Mouse (Mus musculus): ENCODE measurements at regions not wholly inside any gene's neighbourhood (a gene's known extent, or its start where the extent isn't known, plus 50 kb on each side); places are given as distances from the start of the nearest gene placed in this dataset.

- no peaks in the 10 kb centered on the region for H3K36me3 ChIP-seq (ENCODE audit: insufficient read depth, low read length)
- H3K4me1 ChIP-seq (ENCODE audit: insufficient read depth, low read length), result no peaks in the 10 kb centered on the region
- no peaks in the 10 kb centered on the region for H3K9me3 ChIP-seq (ENCODE audit: low read length)
- no peak overlapping the region for H3K27ac ChIP-seq (ENCODE audit: low read depth, low read length)
- no peaks in the 10 kb centered on the region for H3K27me3 ChIP-seq (ENCODE audit: insufficient read depth, low read length)
- TF ChIP-seq CTCF (IDR thresholded peaks at IDR 0.05), result no peak
- H3K9ac ChIP-seq (replicated peaks; ENCODE audit: low read length, poor library complexity, severe bottlenecking), result no peak overlapping the region
- no peak overlapping the region for H3K4me2 ChIP-seq (ENCODE audit: low read depth, low read length, poor library complexity, severe bottlenecking)
- no peak for ATAC-seq (ENCODE audit: low FRiP score)
- no peak overlapping the region for H3K4me3 ChIP-seq (ENCODE audit: low read depth, low read length)
- 97% methylated on average over 7 of the region's 9 CpGs for WGBS
- DNase-seq (ENCODE audit: low spot score), result peak; percentile 54
Observed at GRCm38 (mm10) chr14:84750195-84750867, 307.0 kb downstream of the Pcdh17 start.

GRCm38 (mm10) chr14:84757592-84757991 lies 314.2 kb downstream of the Pcdh17 start:
- DNase-seq (ENCODE audit: low spot score) (no peak), ATAC-seq (ENCODE audit: low FRiP score) (no peak)
- H3K9me3 ChIP-seq (ENCODE audit: low read length), result no peaks in the 10 kb centered on the region
- TF ChIP-seq CTCF (IDR thresholded peaks at IDR 0.05), result no peak
- WGBS, result 94% methylated on average over 11 of the region's 11 CpGs
- H3K27ac ChIP-seq (ENCODE audit: low read depth, low read length), result no peak overlapping the region
- H3K27me3 ChIP-seq (ENCODE audit: insufficient read depth, low read length), result no peaks in the 10 kb centered on the region
- H3K9ac ChIP-seq (replicated peaks; ENCODE audit: low read length, poor library complexity, severe bottlenecking), result no peak overlapping the region
- no peaks in the 10 kb centered on the region for H3K4me1 ChIP-seq (ENCODE audit: insufficient read depth, low read length)
- no peak overlapping the region for H3K4me2 ChIP-seq (ENCODE audit: low read depth, low read length, poor library complexity, severe bottlenecking)
- H3K4me3 ChIP-seq (ENCODE audit: low read depth, low read length), result no peak overlapping the region
- H3K36me3 ChIP-seq (ENCODE audit: insufficient read depth, low read length), result no peaks in the 10 kb centered on the region

GRCm38 (mm10) chr14:84793157-84793556 lies 349.8 kb downstream of the Pcdh17 start:
- no peaks in the 10 kb centered on the region for H3K4me1 ChIP-seq (ENCODE audit: insufficient read depth, low read length)
- H3K27ac ChIP-seq (ENCODE audit: low read depth, low read length), result no peak overlapping the region
- H3K36me3 ChIP-seq (ENCODE audit: insufficient read depth, low read length), result no peaks in the 10 kb centered on the region
- no peak overlapping the region for H3K4me3 ChIP-seq (ENCODE audit: low read depth, low read length)
- no peak for TF ChIP-seq CTCF (IDR thresholded peaks at IDR 0.05)
- H3K4me2 ChIP-seq (ENCODE audit: low read depth, low read length, poor library complexity, severe bottlenecking), result no peak overlapping the region
- no peaks in the 10 kb centered on the region for H3K9me3 ChIP-seq (ENCODE audit: low read length)
- DNase-seq (ENCODE audit: low spot score), result no peak
- H3K9ac ChIP-seq (replicated peaks; ENCODE audit: low read length, poor library complexity, severe bottlenecking), result no peak overlapping the region
- H3K27me3 ChIP-seq (ENCODE audit: insufficient read depth, low read length), result no peaks in the 10 kb centered on the region
- WGBS, result 91% methylated on average over 7 of the region's 7 CpGs
- ATAC-seq (ENCODE audit: low FRiP score), result no peak

GRCm38 (mm10) chr14:84800925-84801324 lies 357.6 kb downstream of the Pcdh17 start:
- ATAC-seq (ENCODE audit: low FRiP score) (no peak), DNase-seq (ENCODE audit: low spot score) (no peak)
- no peak overlapping the region for H3K27ac ChIP-seq (ENCODE audit: low read depth, low read length)
- H3K4me3 ChIP-seq (ENCODE audit: low read depth, low read length), result no peak overlapping the region
- no peaks in the 10 kb centered on the region for H3K4me1 ChIP-seq (ENCODE audit: insufficient read depth, low read length)
- no peaks in the 10 kb centered on the region for H3K9me3 ChIP-seq (ENCODE audit: low read length)
- H3K9ac ChIP-seq (replicated peaks; ENCODE audit: low read length, poor library complexity, severe bottlenecking), result no peak overlapping the region
- H3K4me2 ChIP-seq (ENCODE audit: low read depth, low read length, poor library complexity, severe bottlenecking), result no peak overlapping the region
- H3K27me3 ChIP-seq (ENCODE audit: insufficient read depth, low read length), result no peaks in the 10 kb centered on the region
- no peak for TF ChIP-seq CTCF (IDR thresholded peaks at IDR 0.05)
- no peaks in the 10 kb centered on the region for H3K36me3 ChIP-seq (ENCODE audit: insufficient read depth, low read length)
- WGBS, result 74% methylated on average over 1 of the region's 1 CpGs

- Histone ChIP-seq H3K9ac (replicated peaks; ENCODE audit: low read length, poor library complexity, severe bottlenecking) (no peak overlapping the region), H3K27ac (ENCODE audit: low read depth, low read length) (no peak overlapping the region), H3K4me3 (ENCODE audit: low read depth, low read length) (no peak overlapping the region), H3K27me3 (ENCODE audit: insufficient read depth, low read length) (no peaks in the 10 kb centered on the region), H3K36me3 (ENCODE audit: insufficient read depth, low read length) (no peaks in the 10 kb centered on the region), H3K4me2 (ENCODE audit: low read depth, low read length, poor library complexity, severe bottlenecking) (no peak overlapping the region), H3K9me3 (ENCODE audit: low read length) (no peaks in the 10 kb centered on the region), H3K4me1 (ENCODE audit: insufficient read depth, low read length) (no peaks in the 10 kb centered on the region)
- ATAC-seq (ENCODE audit: low FRiP score), result no peak
- no peak for DNase-seq (ENCODE audit: low spot score)
- no peak for TF ChIP-seq CTCF (IDR thresholded peaks at IDR 0.05)
Observed at GRCm38 (mm10) chr14:84802640-84803039, 359.3 kb downstream of the Pcdh17 start.
